Comparison of ENCODE assay signal across 20 mouse cellular contexts in the genomic region with DNA sequence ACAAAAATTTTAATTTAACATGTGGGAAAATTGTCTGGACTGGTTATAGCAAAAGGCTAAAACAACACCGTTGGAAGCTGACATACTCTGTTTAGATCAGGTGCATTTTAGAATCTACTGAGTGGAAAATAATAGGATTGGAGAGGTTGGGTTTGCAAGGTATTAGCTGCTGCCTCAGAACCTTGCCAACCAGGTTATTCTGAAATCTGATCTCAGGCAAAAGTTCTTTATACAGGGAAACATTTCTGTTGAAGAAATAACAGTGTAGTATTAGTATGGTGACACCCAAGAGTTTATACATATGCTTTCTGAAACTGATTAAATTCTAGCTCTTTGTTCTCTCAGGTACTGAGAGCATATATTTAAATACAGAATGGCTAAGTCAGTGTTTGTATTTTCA.
DNase-seq lines count a peak whose midpoint lies in the region; ATAC-seq and TF ChIP-seq lines count a peak whose summit lies in the region.
"Had no signal": no experiment of that assay in that cellular context is flagged by ENCODE, and none has a peak within 500 bp of the region (broad histone marks: within the 10 kb centered on the region; RNA-seq: fewer than 3 reads in every experiment).

No protein-coding gene starts in this region.

- TF ChIP-seq EP300 in liver, postnatal 0 days (IDR thresholded peaks at IDR 0.05; ENCODE audit: low read depth), result no peak

- H3K4me3 ChIP-seq in embryonic facial prominence, embryonic 14.5 days (ENCODE audit: low read depth, low read length), result no peak overlapping the region
- H3K4me3 ChIP-seq in embryonic facial prominence, embryonic 10.5 days, result no peak overlapping the region
- no peak overlapping the region for H3K4me3 ChIP-seq in kidney, postnatal 0 days (replicated peaks; ENCODE audit: low read depth, low read length)
- no peak overlapping the region for H3K4me3 ChIP-seq in kidney, embryonic 15.5 days (replicated peaks)
- H3K4me3 ChIP-seq in liver, postnatal 0 days (ENCODE audit: low read depth, low read length), result no peak overlapping the region

- H3K36me3 ChIP-seq in embryonic facial prominence, embryonic 14.5 days (ENCODE audit: control insufficient read depth, insufficient read depth, low read length), result no peaks in the 10 kb centered on the region
- H3K36me3 ChIP-seq in embryonic facial prominence, embryonic 10.5 days (replicated peaks), result no peaks in the 10 kb centered on the region
- H3K36me3 ChIP-seq in kidney, postnatal 0 days (ENCODE audit: insufficient read depth, low read length), result no peaks in the 10 kb centered on the region
- H3K36me3 ChIP-seq in kidney, embryonic 15.5 days, result no peaks in the 10 kb centered on the region
- no peaks in the 10 kb centered on the region for H3K36me3 ChIP-seq in liver, postnatal 0 days (replicated peaks; ENCODE audit: insufficient read depth, low read length)
- H3K36me3 ChIP-seq: G1E had no signal

- peak; percentile 57 for DNase-seq in embryonic facial prominence, embryonic 14.5 days (ENCODE audit: low spot score)
- DNase-seq in embryonic facial prominence, embryonic 10.5 days (ENCODE audit: low spot score), result no peak
- peak; percentile 15 for DNase-seq in kidney, postnatal 0 days (ENCODE audit: low spot score)
- DNase-seq in liver, postnatal 0 days, result no peak
- no peak for DNase-seq in liver
- DNase-seq: adrenal gland, adult 2 months; adrenal gland, adult 8-10 months; adrenal gland, postnatal 10 days; adrenal gland, postnatal 14 days; adrenal gland, postnatal 25 days; adrenal gland, postnatal 36 days; B cell, adult 2 months; cerebellum, adult 11 months; cerebellum, adult 11-12 months; cerebellum, adult 18-20 months had no signal

- peak; percentile 62; the same call in 1 of the 2 replicates for ATAC-seq in embryonic facial prominence, embryonic 14.5 days (ENCODE audit: low read depth)
- no peak for ATAC-seq in kidney, postnatal 0 days (replicated peaks; ENCODE audit: low FRiP score, low read depth)
- ATAC-seq in kidney, embryonic 15.5 days (replicated peaks; ENCODE audit: low FRiP score), result no peak
- ATAC-seq in liver, postnatal 0 days, result no peak
- ATAC-seq: activated CD4-positive, CD25-positive, alpha-beta regulatory T cell, adult 4 months; CD4-positive, CD25-positive, alpha-beta regulatory T cell, adult 4 months; Patski had no signal

- no peak overlapping the region for H3K27ac ChIP-seq in embryonic facial prominence, embryonic 14.5 days (replicated peaks; ENCODE audit: low read depth, low read length)
- no peak overlapping the region for H3K27ac ChIP-seq in embryonic facial prominence, embryonic 10.5 days (replicated peaks)
- H3K27ac ChIP-seq in kidney, postnatal 0 days, result no peak overlapping the region
- no peak overlapping the region for H3K27ac ChIP-seq in kidney, embryonic 15.5 days
- H3K27ac ChIP-seq in liver, postnatal 0 days (ENCODE audit: low read depth), result no peak overlapping the region

- 68% methylated on average over 1 of the region's 1 CpGs for WGBS in embryonic facial prominence, embryonic 14.5 days
- WGBS in embryonic facial prominence, embryonic 10.5 days, result 74% methylated on average over 1 of the region's 1 CpGs
- WGBS in kidney, postnatal 0 days, result 92% methylated on average over 1 of the region's 1 CpGs
- 84% methylated on average over 1 of the region's 1 CpGs for WGBS in kidney, embryonic 15.5 days
- whole genome bisulfite sequencing in liver, postnatal 0 days (ENCODE audit: insufficient replicate concordance), result 79% methylated on average over 1 of the region's 1 CpGs

- H3K9me3 ChIP-seq in embryonic facial prominence, embryonic 14.5 days (ENCODE audit: control insufficient read depth, low read length), result no peaks in the 10 kb centered on the region
- H3K9me3 ChIP-seq in embryonic facial prominence, embryonic 10.5 days, result peaks cover 5% of the 10 kb centered on the region; the same call in 1 of the 2 replicates
- H3K9me3 ChIP-seq in kidney, postnatal 0 days (replicated peaks; ENCODE audit: low read length), result no peaks in the 10 kb centered on the region
- no peaks in the 10 kb centered on the region for H3K9me3 ChIP-seq in kidney, embryonic 15.5 days (replicated peaks)
- H3K9me3 ChIP-seq in liver, postnatal 0 days (ENCODE audit: low read length), result no peaks in the 10 kb centered on the region

- H3K4me2 ChIP-seq in embryonic facial prominence, embryonic 14.5 days (ENCODE audit: low read depth, low read length), result no peak overlapping the region
- H3K4me2 ChIP-seq in kidney, postnatal 0 days (ENCODE audit: low read length), result no peak overlapping the region
- no peak overlapping the region for H3K4me2 ChIP-seq in kidney, embryonic 15.5 days
- H3K4me2 ChIP-seq in liver, postnatal 0 days (ENCODE audit: low read depth, low read length), result no peak overlapping the region

- no peaks in the 10 kb centered on the region for H3K27me3 ChIP-seq in embryonic facial prominence, embryonic 14.5 days (replicated peaks; ENCODE audit: control insufficient read depth, insufficient read depth, low read length)
- H3K27me3 ChIP-seq in embryonic facial prominence, embryonic 10.5 days (replicated peaks; ENCODE audit: low read depth, poor library complexity, severe bottlenecking), result no peaks in the 10 kb centered on the region
- no peaks in the 10 kb centered on the region for H3K27me3 ChIP-seq in kidney, postnatal 0 days (ENCODE audit: insufficient read depth, low read length)
- no peaks in the 10 kb centered on the region for H3K27me3 ChIP-seq in kidney, embryonic 15.5 days
- no peaks in the 10 kb centered on the region for H3K27me3 ChIP-seq in liver, postnatal 0 days (ENCODE audit: insufficient read depth, low read length)
- H3K27me3 ChIP-seq: Patski had no signal

- TF ChIP-seq CTCF in kidney, postnatal 0 days (IDR thresholded peaks at IDR 0.05; ENCODE audit: low read depth), result peak; percentile 39
- 0 out of 2 replicates have a peak, but pooled peaks have one; percentile 17 for TF ChIP-seq CTCF in liver, postnatal 0 days (IDR thresholded peaks at IDR 0.05; ENCODE audit: low read depth)

- H3K9ac ChIP-seq in embryonic facial prominence, embryonic 14.5 days (ENCODE audit: low read depth, low read length), result no peak overlapping the region
- H3K9ac ChIP-seq in kidney, postnatal 0 days (ENCODE audit: low read depth, low read length), result no peak overlapping the region
- no peak overlapping the region for H3K9ac ChIP-seq in kidney, embryonic 15.5 days
- no peak overlapping the region for H3K9ac ChIP-seq in liver, postnatal 0 days (replicated peaks)

- H3K4me1 ChIP-seq in embryonic facial prominence, embryonic 14.5 days (ENCODE audit: control insufficient read depth, insufficient read depth, low read length), result no peaks in the 10 kb centered on the region
- H3K4me1 ChIP-seq in embryonic facial prominence, embryonic 10.5 days, result no peaks in the 10 kb centered on the region
- no peaks in the 10 kb centered on the region for H3K4me1 ChIP-seq in kidney, postnatal 0 days (replicated peaks; ENCODE audit: insufficient read depth, low read length)
- H3K4me1 ChIP-seq in kidney, embryonic 15.5 days, result no peaks in the 10 kb centered on the region
- no peaks in the 10 kb centered on the region for H3K4me1 ChIP-seq in liver, postnatal 0 days (ENCODE audit: insufficient read depth)

Comparison
In these comparisons a context has a peak if more than half of its experiments do, and no peak if none do; other contexts are left out.
1. DNase-seq: peak in embryonic facial prominence, embryonic 14.5 days (single experiment) and kidney, postnatal 0 days (single experiment); none in embryonic facial prominence, embryonic 10.5 days (single experiment), liver, postnatal 0 days (single experiment) and liver (single experiment).